ENCODE assay signal across 8 mouse cellular contexts in genomic region chr17:90501023-90501675, GRCm38 (mm10).
DNase-seq lines count a peak whose midpoint lies in the region; ATAC-seq and TF ChIP-seq lines count a peak whose summit lies in the region.

No protein-coding gene starts in this region.

- no peaks in the 10 kb centered on the region for H3K9me3 ChIP-seq in forebrain, embryonic 14.5 days (replicated peaks; ENCODE audit: control insufficient read depth, low read length)
- H3K9me3 ChIP-seq in kidney, embryonic 16.5 days (ENCODE audit: low read length), result no peaks in the 10 kb centered on the region
- no peaks in the 10 kb centered on the region for H3K9me3 ChIP-seq in liver, embryonic 14.5 days (ENCODE audit: control insufficient read depth, low read length)

- DNase-seq in urinary bladder, postnatal 25 days (ENCODE audit: low spot score), result peak; percentile 39
- DNase-seq in urinary bladder, postnatal 10 days (ENCODE audit: low spot score), result no peak
- DNase-seq in forebrain, embryonic 14.5 days (ENCODE audit: low spot score), result peak; percentile 84
- peak in 1 of 3 experiments; percentile 4 for DNase-seq in liver, embryonic 14.5 days (ENCODE audit: low read depth in 3 of 3, low spot score in 3 of 3)
- DNase-seq in ovary, postnatal 14 days (ENCODE audit: low spot score), result peak; percentile 32
- DNase-seq in spleen, postnatal 36 days (ENCODE audit: low spot score in 2 of 2), result no peak

- H3K4me3 ChIP-seq in forebrain, embryonic 14.5 days (ENCODE audit: low read depth, low read length), result no peak overlapping the region
- H3K4me3 ChIP-seq in kidney, embryonic 16.5 days (ENCODE audit: low read length), result no peak overlapping the region
- H3K4me3 ChIP-seq in liver, embryonic 14.5 days (ENCODE audit: insufficient read depth in 1 of 2, low read depth in 2 of 2, low read length in 2 of 2), result no peak overlapping the region

- H3K4me2 ChIP-seq in forebrain, embryonic 14.5 days (ENCODE audit: low read length), result no peak overlapping the region
- H3K4me2 ChIP-seq in kidney, embryonic 16.5 days (replicated peaks; ENCODE audit: low read depth, low read length), result no peak overlapping the region
- no peak overlapping the region for H3K4me2 ChIP-seq in liver, embryonic 14.5 days (ENCODE audit: low read depth)

- H3K27me3 ChIP-seq in forebrain, embryonic 14.5 days (replicated peaks; ENCODE audit: control insufficient read depth, insufficient read depth, low read length), result no peaks in the 10 kb centered on the region
- H3K27me3 ChIP-seq in kidney, embryonic 16.5 days (ENCODE audit: insufficient read depth, low read length), result no peaks in the 10 kb centered on the region
- H3K27me3 ChIP-seq in liver, embryonic 14.5 days (ENCODE audit: control insufficient read depth, insufficient read depth, low read length), result no peaks in the 10 kb centered on the region

- H3K4me1 ChIP-seq in forebrain, embryonic 14.5 days (ENCODE audit: control insufficient read depth, insufficient read depth, low read length), result no peaks in the 10 kb centered on the region
- no peaks in the 10 kb centered on the region for H3K4me1 ChIP-seq in kidney, embryonic 16.5 days (ENCODE audit: insufficient read depth, low read length)
- no peaks in the 10 kb centered on the region for H3K4me1 ChIP-seq in liver, embryonic 14.5 days (replicated peaks; ENCODE audit: control insufficient read depth in 2 of 2, insufficient read depth in 2 of 2, low read length in 1 of 2)

- no peak overlapping the region for H3K27ac ChIP-seq in forebrain, embryonic 14.5 days (ENCODE audit: low read depth, low read length)
- H3K27ac ChIP-seq in kidney, embryonic 16.5 days (ENCODE audit: low read length), result no peak overlapping the region
- H3K27ac ChIP-seq in liver, embryonic 14.5 days, result no peak overlapping the region

- 0 out of 2 replicates have a peak, but pooled peaks have one; percentile 61 for ATAC-seq in cerebellum, adult (ENCODE audit: insufficient number of reproducible peaks, low FRiP score, low TSS enrichment)
- ATAC-seq in forebrain, embryonic 14.5 days, result peak; percentile 75
- peak; percentile 19; the same call in 1 of the 2 replicates for ATAC-seq in kidney, embryonic 16.5 days (ENCODE audit: low FRiP score, low TSS enrichment)
- no peak for ATAC-seq in liver, embryonic 14.5 days (ENCODE audit: insufficient read depth)

- WGBS in forebrain, embryonic 14.5 days, result 50% methylated on average over 6 of the region's 6 CpGs
- 54% methylated on average over 6 of the region's 6 CpGs for WGBS in kidney, embryonic 16.5 days
- WGBS in liver, embryonic 14.5 days (ENCODE audit: insufficient replicate concordance), result 44% methylated on average over 6 of the region's 6 CpGs

- no peaks in the 10 kb centered on the region for H3K36me3 ChIP-seq in forebrain, embryonic 14.5 days (ENCODE audit: control insufficient read depth, insufficient read depth, low read length)
- no peaks in the 10 kb centered on the region for H3K36me3 ChIP-seq in kidney, embryonic 16.5 days (ENCODE audit: insufficient read depth, low read length)
- no peaks in the 10 kb centered on the region for H3K36me3 ChIP-seq in liver, embryonic 14.5 days (replicated peaks; ENCODE audit: control insufficient read depth, insufficient read depth, low read depth)

- no peak overlapping the region for H3K9ac ChIP-seq in forebrain, embryonic 14.5 days (ENCODE audit: low read length)
- H3K9ac ChIP-seq in kidney, embryonic 16.5 days (replicated peaks; ENCODE audit: low read length), result no peak overlapping the region
- H3K9ac ChIP-seq in liver, embryonic 14.5 days (replicated peaks), result no peak overlapping the region

- TF ChIP-seq CTCF in liver, embryonic 14.5 days (IDR thresholded peaks at IDR 0.05; ENCODE audit: low read depth), result peak; percentile 37; the same call in 1 of the 2 replicates

- TF ChIP-seq EP300 in liver, embryonic 14.5 days (IDR thresholded peaks at IDR 0.05; ENCODE audit: low read depth), result no peak

Comparison
In these comparisons a context has a peak if more than half of its experiments do, and no peak if none do; other contexts are left out.
1. DNase-seq: peak in urinary bladder, postnatal 25 days (single experiment), forebrain, embryonic 14.5 days (single experiment) and ovary, postnatal 14 days (single experiment); none in urinary bladder, postnatal 10 days (single experiment) and spleen, postnatal 36 days (0 of 2).